Mouse (Mus musculus): ENCODE results near the gene Hip1. TPM values are rescaled to one million over a fixed set of nuclear protein-coding genes. Genes with fewer than 3 reads are reported as not detected.
"Not testable (repeated sequence)": the region's sequence is repeated elsewhere in the genome, so short reads cannot be mapped to it uniquely, and the experiment has no call there.

Gene Hip1
- total and polyA plus RNA-seq, 3 experiments, result 0.38 TPM; not detected in 2

DNA sequence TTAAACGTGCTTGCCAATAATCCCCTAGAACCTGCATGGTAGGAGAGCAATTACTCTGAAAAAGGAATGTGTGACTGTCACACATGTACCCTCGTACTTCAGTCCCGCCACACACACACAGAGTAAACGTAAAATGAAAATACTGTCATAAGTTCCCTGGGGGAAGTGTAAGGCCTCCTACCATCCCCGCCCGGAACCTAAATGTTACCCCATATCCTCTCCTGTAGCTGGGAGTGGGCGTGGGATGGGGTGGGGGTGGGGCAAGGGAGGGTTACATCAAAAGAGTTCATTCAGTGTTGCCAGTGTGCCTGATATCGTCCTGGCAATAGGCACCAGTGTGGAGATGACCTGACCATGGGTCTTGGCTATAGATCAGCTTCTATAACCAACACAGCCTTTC, 81.5 kb downstream of the Hip1 start:
- ATAC-seq (ENCODE audit: extremely low read depth, insufficient number of reproducible peaks, low FRiP score, poor library complexity, severe bottlenecking) (no peak), DNase-seq (ENCODE audit: low spot score) (no peak)
- Histone ChIP-seq H3K9me3 (replicated peaks) (no peaks in the 10 kb centered on the region), H3K36me3 (replicated peaks) (no peaks in the 10 kb centered on the region), H3K27me3 (ENCODE audit: insufficient read depth, low read length) (no peaks in the 10 kb centered on the region), H3K4me3 (ENCODE audit: low read depth, low read length) (no peak overlapping the region), H3K4me1 (ENCODE audit: insufficient read depth, low read depth, low read length) (no peaks in the 10 kb centered on the region)
- no peak for TF ChIP-seq GATA2 (IDR thresholded peaks at IDR 0.05; ENCODE audit: borderline replicate concordance, low read depth, low read length)
- no peak for TF ChIP-seq CTCF (IDR thresholded peaks at IDR 0.05; ENCODE audit: low read depth, low read length)
- no peak for TF ChIP-seq TAL1 (conservative IDR thresholded peaks at IDR 0.05; ENCODE audit: low read depth, low read length)
- no peak for TF ChIP-seq POLR2AphosphoS5 (IDR thresholded peaks at IDR 0.05; ENCODE audit: insufficient replicate concordance, low read depth, low read length)
- TF ChIP-seq GATA1 (IDR thresholded peaks at IDR 0.05; ENCODE audit: borderline replicate concordance, low read length), result no peak

DNA sequence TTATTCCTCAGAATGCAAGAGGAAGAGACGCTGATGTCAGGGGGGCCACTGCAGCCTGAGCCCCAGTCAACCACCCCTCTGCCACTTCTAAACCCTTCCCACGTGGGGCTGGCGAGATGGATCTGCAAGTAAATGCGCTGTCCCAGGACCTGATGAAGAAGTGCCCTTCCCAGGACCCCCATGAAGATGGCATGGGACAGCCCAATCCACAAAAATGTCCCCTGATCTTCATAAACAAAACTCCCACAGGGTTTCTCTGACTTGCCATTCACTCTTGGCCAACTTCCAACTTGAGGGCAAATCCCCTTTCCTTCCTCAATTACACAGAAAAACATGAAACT, 84.1 kb downstream of the Hip1 start:
- no peaks in the 10 kb centered on the region for H3K27me3 ChIP-seq (ENCODE audit: insufficient read depth, low read length)
- no peaks in the 10 kb centered on the region for H3K36me3 ChIP-seq (replicated peaks)
- H3K4me3 ChIP-seq (ENCODE audit: low read depth, low read length), result no peak overlapping the region
- H3K9me3 ChIP-seq (replicated peaks), result no peaks in the 10 kb centered on the region
- no peaks in the 10 kb centered on the region for H3K4me1 ChIP-seq (ENCODE audit: insufficient read depth, low read depth, low read length)
- ATAC-seq (ENCODE audit: extremely low read depth, insufficient number of reproducible peaks, low FRiP score, poor library complexity, severe bottlenecking) (no peak), DNase-seq (ENCODE audit: low spot score) (no peak)
- no peak for TF ChIP-seq TAL1 (conservative IDR thresholded peaks at IDR 0.05; ENCODE audit: low read depth, low read length)
- TF ChIP-seq GATA1 (IDR thresholded peaks at IDR 0.05; ENCODE audit: borderline replicate concordance, low read length), result no peak
- TF ChIP-seq CTCF (IDR thresholded peaks at IDR 0.05; ENCODE audit: low read depth, low read length), result no peak
- TF ChIP-seq GATA2 (IDR thresholded peaks at IDR 0.05; ENCODE audit: borderline replicate concordance, low read depth, low read length), result no peak
- no peak for TF ChIP-seq POLR2AphosphoS5 (IDR thresholded peaks at IDR 0.05; ENCODE audit: insufficient replicate concordance, low read depth, low read length)

DNA sequence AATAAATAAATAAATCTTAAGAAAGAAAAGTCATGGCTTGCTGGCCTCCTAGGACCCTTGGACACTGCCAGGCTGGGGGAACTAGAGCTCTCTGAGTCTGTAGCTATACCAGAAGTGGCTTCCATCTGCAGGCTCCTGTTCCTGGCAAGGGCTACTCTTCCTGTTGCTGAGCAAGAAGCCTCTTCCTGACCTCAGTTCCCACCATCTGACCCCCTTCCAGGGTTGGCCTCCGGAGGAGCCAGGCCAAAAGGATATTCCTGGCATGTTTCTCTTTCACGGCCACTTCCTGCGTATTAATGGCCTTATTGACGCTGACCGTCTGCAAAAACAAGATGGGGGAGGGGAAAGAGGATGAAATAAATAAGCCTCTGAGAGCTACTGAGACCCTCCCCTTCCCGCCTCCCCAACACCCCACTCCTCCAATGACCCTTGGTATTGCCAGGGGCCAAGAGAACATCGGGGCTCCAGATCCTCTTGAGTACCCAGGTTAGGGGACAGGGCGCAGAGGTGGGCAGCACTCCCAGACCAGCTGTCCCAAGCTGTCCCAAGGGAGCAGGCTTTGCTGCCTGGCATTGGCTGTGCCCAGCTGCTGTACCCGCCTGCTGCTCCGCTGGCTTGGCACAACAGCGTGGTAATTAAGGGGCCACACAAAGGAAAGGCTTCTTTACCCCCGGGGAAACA, 84.6 kb downstream of the Hip1 start:
- no peak for TF ChIP-seq CTCF (IDR thresholded peaks at IDR 0.05; ENCODE audit: low read depth, low read length)
- no peak for TF ChIP-seq GATA2 (IDR thresholded peaks at IDR 0.05; ENCODE audit: borderline replicate concordance, low read depth, low read length)
- TF ChIP-seq GATA1 (IDR thresholded peaks at IDR 0.05; ENCODE audit: borderline replicate concordance, low read length), result no peak
- H3K27me3 ChIP-seq (ENCODE audit: insufficient read depth, low read length), result no peaks in the 10 kb centered on the region
- ATAC-seq (ENCODE audit: extremely low read depth, insufficient number of reproducible peaks, low FRiP score, poor library complexity, severe bottlenecking) (no peak), DNase-seq (ENCODE audit: low spot score) (no peak)
- H3K9me3 ChIP-seq (replicated peaks), result no peaks in the 10 kb centered on the region
- H3K36me3 ChIP-seq (replicated peaks), result no peaks in the 10 kb centered on the region
- H3K4me1 ChIP-seq (ENCODE audit: insufficient read depth, low read depth, low read length), result no peaks in the 10 kb centered on the region
- H3K4me3 ChIP-seq (ENCODE audit: low read depth, low read length), result no peak overlapping the region

DNA sequence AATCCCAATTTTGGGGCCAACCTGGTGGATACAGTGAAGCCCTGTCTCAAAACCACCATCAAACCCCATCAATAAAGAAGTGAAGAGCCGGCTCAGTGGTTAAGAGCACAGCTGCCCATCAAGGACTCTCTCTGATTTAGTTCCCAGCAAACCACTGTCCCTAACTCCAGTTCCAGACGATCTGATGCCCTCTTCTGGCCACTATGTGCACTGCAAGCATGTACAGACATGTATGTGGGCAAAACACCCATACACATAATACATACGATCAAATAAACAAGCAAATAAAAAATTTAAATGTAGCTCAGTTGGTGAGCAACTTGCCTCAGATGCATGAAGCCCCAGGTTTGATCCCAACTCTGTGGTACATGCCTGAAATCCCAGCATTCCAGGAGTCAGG, 85.4 kb downstream of the Hip1 start:
- peaks cover 5% of the 10 kb centered on the region for H3K9me3 ChIP-seq (replicated peaks)
- no peak overlapping the region for H3K4me3 ChIP-seq (ENCODE audit: low read depth, low read length)
- DNase-seq (ENCODE audit: low spot score) (no peak), ATAC-seq (ENCODE audit: extremely low read depth, insufficient number of reproducible peaks, low FRiP score, poor library complexity, severe bottlenecking) (no peak)
- H3K36me3 ChIP-seq (replicated peaks), result no peaks in the 10 kb centered on the region
- no peaks in the 10 kb centered on the region for H3K27me3 ChIP-seq (ENCODE audit: insufficient read depth, low read length)
- TF ChIP-seq CTCF (IDR thresholded peaks at IDR 0.05; ENCODE audit: low read depth, low read length), result peak; percentile 54; the same call in 1 of the 2 replicates
- no peak for TF ChIP-seq GATA2 (IDR thresholded peaks at IDR 0.05; ENCODE audit: borderline replicate concordance, low read depth, low read length)
- no peaks in the 10 kb centered on the region for H3K4me1 ChIP-seq (ENCODE audit: insufficient read depth, low read depth, low read length)

DNA sequence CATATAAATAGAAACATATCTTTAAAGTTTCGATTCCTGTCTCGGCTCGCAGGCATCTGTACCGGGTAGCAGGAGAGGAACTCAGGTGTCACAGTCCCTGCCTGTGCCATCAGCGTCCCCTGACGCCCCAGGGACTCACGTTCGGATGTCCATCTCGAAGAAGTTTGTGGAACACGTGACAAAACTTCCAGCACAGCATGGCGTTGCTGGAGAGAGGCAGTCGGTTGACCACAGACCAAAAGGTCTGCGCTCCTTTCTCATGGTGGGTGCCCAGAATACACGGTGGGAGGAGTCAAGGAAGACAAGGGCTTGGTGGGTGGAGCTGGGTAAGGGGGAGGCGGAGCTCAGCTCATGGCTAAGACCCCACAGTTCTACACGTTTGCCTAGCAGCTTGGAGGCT, 87.0 kb downstream of the Hip1 start:
- Histone ChIP-seq H3K4me1 (ENCODE audit: insufficient read depth, low read depth, low read length) (no peaks in the 10 kb centered on the region), H3K36me3 (replicated peaks) (no peaks in the 10 kb centered on the region), H3K9me3 (replicated peaks) (peaks cover 10% of the 10 kb centered on the region), H3K27me3 (ENCODE audit: insufficient read depth, low read length) (no peaks in the 10 kb centered on the region), H3K4me3 (ENCODE audit: low read depth, low read length) (no peak overlapping the region)
- DNase-seq (ENCODE audit: low spot score) (no peak), ATAC-seq (ENCODE audit: extremely low read depth, insufficient number of reproducible peaks, low FRiP score, poor library complexity, severe bottlenecking) (no peak)
- no peak for TF ChIP-seq TAL1 (conservative IDR thresholded peaks at IDR 0.05; ENCODE audit: low read depth, low read length)
- TF ChIP-seq GATA1 (IDR thresholded peaks at IDR 0.05; ENCODE audit: borderline replicate concordance, low read length), result no peak
- TF ChIP-seq CTCF (IDR thresholded peaks at IDR 0.05; ENCODE audit: low read depth, low read length), result no peak
- no peak for TF ChIP-seq POLR2AphosphoS5 (IDR thresholded peaks at IDR 0.05; ENCODE audit: insufficient replicate concordance, low read depth, low read length)
- no peak for TF ChIP-seq GATA2 (IDR thresholded peaks at IDR 0.05; ENCODE audit: borderline replicate concordance, low read depth, low read length)

DNA sequence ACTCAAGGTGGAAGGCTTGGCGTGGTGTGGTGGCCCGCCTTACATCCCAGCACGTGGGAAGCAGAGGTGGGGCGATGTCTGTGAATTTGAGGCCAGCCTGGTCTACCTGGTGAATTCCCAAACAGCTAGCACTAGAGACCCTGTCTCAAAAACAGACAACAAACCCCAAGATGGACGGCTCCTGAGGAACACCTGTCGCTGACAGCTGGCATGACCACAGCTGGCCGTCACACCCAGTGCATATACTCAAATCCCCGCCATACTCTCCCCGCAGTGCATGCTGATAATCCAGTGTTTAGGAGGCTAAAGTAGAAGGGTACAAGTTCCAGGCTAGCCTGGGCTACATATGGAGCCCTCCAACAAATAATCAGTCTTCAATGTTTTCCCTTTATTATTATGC, 88.4 kb downstream of the Hip1 start:
- H3K4me1 ChIP-seq (ENCODE audit: insufficient read depth, low read depth, low read length), result no peaks in the 10 kb centered on the region
- TF ChIP-seq GATA1 (IDR thresholded peaks at IDR 0.05; ENCODE audit: borderline replicate concordance, low read length), result no peak
- TF ChIP-seq TAL1 (conservative IDR thresholded peaks at IDR 0.05; ENCODE audit: low read depth, low read length), result no peak
- TF ChIP-seq CTCF (IDR thresholded peaks at IDR 0.05; ENCODE audit: low read depth, low read length), result no peak
- TF ChIP-seq POLR2AphosphoS5 (IDR thresholded peaks at IDR 0.05; ENCODE audit: insufficient replicate concordance, low read depth, low read length), result no peak
- H3K4me3 ChIP-seq (ENCODE audit: low read depth, low read length), result no peak overlapping the region
- no peak for DNase-seq (ENCODE audit: low spot score)
- H3K27me3 ChIP-seq (ENCODE audit: insufficient read depth, low read length), result no peaks in the 10 kb centered on the region
- peaks cover 10% of the 10 kb centered on the region for H3K9me3 ChIP-seq (replicated peaks)
- no peak for ATAC-seq (ENCODE audit: extremely low read depth, insufficient number of reproducible peaks, low FRiP score, poor library complexity, severe bottlenecking)
- H3K36me3 ChIP-seq (replicated peaks), result no peaks in the 10 kb centered on the region

DNA sequence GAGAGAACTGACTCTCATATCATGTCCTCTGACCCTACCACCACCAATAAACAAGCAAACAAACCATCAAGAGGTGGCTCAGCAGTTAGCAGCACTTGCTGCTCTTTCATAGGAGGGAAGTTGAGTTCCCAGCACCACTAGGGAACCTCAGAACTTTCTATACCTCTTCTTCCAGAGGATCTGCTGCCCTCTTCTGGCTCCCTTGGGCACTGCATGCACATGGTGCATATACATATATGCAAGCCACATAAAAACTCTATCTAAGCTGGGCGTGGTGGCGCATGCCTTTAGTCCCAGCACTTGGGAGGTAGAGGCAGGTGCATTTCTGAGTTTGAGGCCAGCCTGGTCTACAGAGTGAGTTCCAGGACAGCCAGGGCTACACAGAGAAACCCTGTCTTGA, 90.7 kb downstream of the Hip1 start:
- Histone ChIP-seq H3K4me1 (ENCODE audit: insufficient read depth, low read depth, low read length) (no peaks in the 10 kb centered on the region), H3K27me3 (ENCODE audit: insufficient read depth, low read length) (no peaks in the 10 kb centered on the region; the same call in 1 of the 2 replicates), H3K36me3 (replicated peaks) (no peaks in the 10 kb centered on the region), H3K9me3 (replicated peaks) (peaks cover 10% of the 10 kb centered on the region), H3K4me3 (ENCODE audit: low read depth, low read length) (no peak overlapping the region)
- DNase-seq (ENCODE audit: low spot score) (no peak), ATAC-seq (ENCODE audit: extremely low read depth, insufficient number of reproducible peaks, low FRiP score, poor library complexity, severe bottlenecking) (no peak)
- TF ChIP-seq POLR2AphosphoS5 (IDR thresholded peaks at IDR 0.05; ENCODE audit: insufficient replicate concordance, low read depth, low read length) (no peak), GATA1 (IDR thresholded peaks at IDR 0.05; ENCODE audit: borderline replicate concordance, low read length) (no peak), CTCF (IDR thresholded peaks at IDR 0.05; ENCODE audit: low read depth, low read length) (no peak), GATA2 (IDR thresholded peaks at IDR 0.05; ENCODE audit: borderline replicate concordance, low read depth, low read length) (no peak), TAL1 (conservative IDR thresholded peaks at IDR 0.05; ENCODE audit: low read depth, low read length) (no peak)

DNA sequence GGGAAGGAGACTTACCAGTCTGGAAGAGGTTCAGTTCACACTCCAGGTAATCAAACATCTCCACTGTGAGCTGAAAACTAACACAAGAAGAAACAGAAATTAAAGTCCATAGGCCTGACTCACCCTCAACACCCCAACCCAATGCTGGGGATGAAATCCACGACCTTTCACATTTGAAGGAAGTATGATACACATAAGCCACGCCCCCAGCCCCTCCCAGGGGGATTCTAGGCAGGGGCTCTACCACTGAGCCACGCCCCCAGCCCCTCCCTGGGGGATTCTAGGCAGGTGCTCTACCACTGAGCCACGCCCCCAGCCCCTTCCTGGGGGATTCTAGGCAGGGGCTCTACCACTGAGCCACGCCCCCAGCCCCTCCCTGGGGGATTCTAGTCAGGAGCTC, 93.4 kb downstream of the Hip1 start:
- H3K4me1 ChIP-seq (ENCODE audit: insufficient read depth, low read depth, low read length); DNase-seq (ENCODE audit: low spot score); H3K9me3 ChIP-seq (replicated peaks); ATAC-seq (ENCODE audit: extremely low read depth, insufficient number of reproducible peaks, low FRiP score, poor library complexity, severe bottlenecking); H3K4me3 ChIP-seq (ENCODE audit: low read depth, low read length); H3K36me3 ChIP-seq (replicated peaks); H3K27me3 ChIP-seq (ENCODE audit: insufficient read depth, low read length): not testable (repeated sequence)
